Mouse (Mus musculus) brain, embryonic 14.5 days (tissue): ENCODE data around the gene Cd276. TPM values are rescaled to one million over a fixed set of nuclear protein-coding genes. Genes with fewer than 3 reads are reported as not detected.
"Not testable (repeated sequence)": the region's sequence is repeated elsewhere in the genome, so short reads cannot be mapped to it uniquely, and the experiment has no call there.

ENCODE experiments used
- DNase-seq: peaks from one replicate; pipeline ENCODE4 v3.0.0-alpha.2; 2011; ENCODE audit warnings: low read depth
- CTCF ChIP-seq: fragments of 200-500 bp; IDR thresholded peaks from 2 replicates; pipeline ENCODE4 v1.5.1; 2012; ENCODE audit warnings: inconsistent platforms, mild to moderate bottlenecking, moderate library complexity, borderline replicate concordance; ENCODE audit not compliant: insufficient read depth, insufficient read length; ENCODE audit errors: extremely low read depth
- POLR2A ChIP-seq: fragments of 200-500 bp; IDR thresholded peaks from 2 replicates; pipeline ENCODE4 v1.6.1; 2012; ENCODE audit warnings: mild to moderate bottlenecking, inconsistent platforms, borderline replicate concordance; ENCODE audit not compliant: poor library complexity, insufficient read depth, insufficient read length, severe bottlenecking; ENCODE audit errors: extremely low read depth
- polyA plus RNA-seq: library from polyadenylated mRNA; depleted of rRNA; stranded (reverse); fragments of >200 nt; gene quantifications from 2 replicates; pipeline ENCODE4 v1.2.3, GENCODE M21; 2012

The Cd276 gene
- polyA plus RNA-seq, 1 experiment = 47.1 TPM

- no peak for DNase-seq
- no peak for TF ChIP-seq POLR2A
- no peak for TF ChIP-seq CTCF
These were observed 15.8 kb upstream of the Cd276 start for GRCm38 (mm10) chr9:58571001-58571400.

- peak; percentile 31 for DNase-seq
- TF ChIP-seq POLR2A = no peak
- TF ChIP-seq CTCF = no peak; the same call in 1 of the 2 replicates
These were observed 12.4 kb upstream of the Cd276 start for GRCm38 (mm10) chr9:58567682-58568081.

GRCm38 (mm10) chr9:58565945-58566344 is 10.7 kb upstream of the Cd276 start:
- DNase-seq = not testable (repeated sequence)

GRCm38 (mm10) chr9:58560211-58560610 is 5.0 kb upstream of the Cd276 start:
- DNase-seq = no peak
- TF ChIP-seq POLR2A (no peak), CTCF (no peak)

- TF ChIP-seq CTCF = no peak
- TF ChIP-seq POLR2A = no peak
- no peak for DNase-seq
These were observed 2.5 kb upstream of the Cd276 start for GRCm38 (mm10) chr9:58557457-58558455.

GRCm38 (mm10) chr9:58556627-58557026 is 1.4 kb upstream of the Cd276 start:
- DNase-seq = no peak

GRCm38 (mm10) chr9:58555685-58556414 is 613 bp upstream of the Cd276 start:
- DNase-seq = peak; percentile 62
- TF ChIP-seq CTCF (no peak), POLR2A (no peak)

More at GRCm38 (mm10) chr9:58556627-58557026, 1.4 kb upstream of the Cd276 start:
- TF ChIP-seq POLR2A (no peak), CTCF (no peak)

GRCm38 (mm10) chr9:58554056-58554907 is 955 bp downstream of the Cd276 start:
- DNase-seq = peak; percentile 70
- TF ChIP-seq CTCF (no peak), POLR2A (no peak)

GRCm38 (mm10) chr9:58552083-58552482 is 3.2 kb downstream of the Cd276 start:
- no peak for DNase-seq

GRCm38 (mm10) chr9:58550928-58551327 is 4.3 kb downstream of the Cd276 start:
- DNase-seq = no peak
- TF ChIP-seq CTCF = no peak
- no peak for TF ChIP-seq POLR2A

More at GRCm38 (mm10) chr9:58552083-58552482, 3.2 kb downstream of the Cd276 start:
- TF ChIP-seq CTCF (no peak), POLR2A (no peak)

- TF ChIP-seq CTCF = no peak
- no peak for TF ChIP-seq POLR2A
- DNase-seq = no peak
These were observed 5.5 kb downstream of the Cd276 start for GRCm38 (mm10) chr9:58549694-58550093.

GRCm38 (mm10) chr9:58548897-58549296 is 6.3 kb downstream of the Cd276 start:
- no peak for TF ChIP-seq POLR2A
- no peak for TF ChIP-seq CTCF
- DNase-seq = no peak
